Mouse (Mus musculus): ENCODE data around the gene Bcl7c.
"Not testable (repeated sequence)": the region's sequence is repeated elsewhere in the genome, so short reads cannot be mapped to it uniquely, and the experiment has no call there.

Gene Bcl7c

GRCm38 (mm10) chr7:127716992-127717391 is 8.3 kb upstream of the Bcl7c start:
- in situ Hi-C loops (cut with MboI) = no loop called here

GRCm38 (mm10) chr7:127714816-127715215 is 6.1 kb upstream of the Bcl7c start:
- in situ Hi-C loops (cut with MboI) = no loop called here

- in situ Hi-C loops (cut with MboI) = no loop called here
Measured at GRCm38 (mm10) chr7:127712461-127713385, 4.0 kb upstream of the Bcl7c start, which contains the start of gene Ctf1. Gene Ctf1, plus strand, starts transcription at chr7:127712736.

DNA sequence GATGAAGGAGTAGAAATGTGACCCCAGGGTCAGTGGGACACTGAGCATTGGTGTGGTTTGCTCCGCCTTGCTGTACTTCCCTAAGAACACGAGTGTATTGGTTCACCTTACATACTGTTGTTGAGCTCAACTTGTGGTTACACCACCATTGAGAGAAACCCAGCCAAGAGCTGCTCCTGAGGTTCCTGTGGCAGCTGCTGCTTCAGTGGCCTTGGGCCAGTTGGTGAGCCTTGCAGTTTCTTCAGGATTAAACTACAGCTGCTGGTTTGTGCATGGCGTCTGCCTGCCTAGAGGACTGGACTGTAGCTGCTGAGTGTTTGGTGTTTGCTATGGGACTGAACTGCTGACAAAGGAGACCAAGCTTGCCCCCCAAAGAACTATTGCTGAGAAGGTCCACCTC is 2.7 kb upstream of the Bcl7c start:
- in situ Hi-C loops (cut with MboI) = no loop called here

GRCm38 (mm10) chr7:127711031-127711430 is 2.3 kb upstream of the Bcl7c start:
- in situ Hi-C loops (cut with MboI) = no loop called here

- in situ Hi-C loops (cut with MboI) = no loop called here
Measured at GRCm38 (mm10) chr7:127709261-127709979, 687 bp upstream of the Bcl7c start.

- in situ Hi-C loops (cut with MboI) = no loop called here
Measured at GRCm38 (mm10) chr7:127707957-127708206, 851 bp downstream of the Bcl7c start.

DNA sequence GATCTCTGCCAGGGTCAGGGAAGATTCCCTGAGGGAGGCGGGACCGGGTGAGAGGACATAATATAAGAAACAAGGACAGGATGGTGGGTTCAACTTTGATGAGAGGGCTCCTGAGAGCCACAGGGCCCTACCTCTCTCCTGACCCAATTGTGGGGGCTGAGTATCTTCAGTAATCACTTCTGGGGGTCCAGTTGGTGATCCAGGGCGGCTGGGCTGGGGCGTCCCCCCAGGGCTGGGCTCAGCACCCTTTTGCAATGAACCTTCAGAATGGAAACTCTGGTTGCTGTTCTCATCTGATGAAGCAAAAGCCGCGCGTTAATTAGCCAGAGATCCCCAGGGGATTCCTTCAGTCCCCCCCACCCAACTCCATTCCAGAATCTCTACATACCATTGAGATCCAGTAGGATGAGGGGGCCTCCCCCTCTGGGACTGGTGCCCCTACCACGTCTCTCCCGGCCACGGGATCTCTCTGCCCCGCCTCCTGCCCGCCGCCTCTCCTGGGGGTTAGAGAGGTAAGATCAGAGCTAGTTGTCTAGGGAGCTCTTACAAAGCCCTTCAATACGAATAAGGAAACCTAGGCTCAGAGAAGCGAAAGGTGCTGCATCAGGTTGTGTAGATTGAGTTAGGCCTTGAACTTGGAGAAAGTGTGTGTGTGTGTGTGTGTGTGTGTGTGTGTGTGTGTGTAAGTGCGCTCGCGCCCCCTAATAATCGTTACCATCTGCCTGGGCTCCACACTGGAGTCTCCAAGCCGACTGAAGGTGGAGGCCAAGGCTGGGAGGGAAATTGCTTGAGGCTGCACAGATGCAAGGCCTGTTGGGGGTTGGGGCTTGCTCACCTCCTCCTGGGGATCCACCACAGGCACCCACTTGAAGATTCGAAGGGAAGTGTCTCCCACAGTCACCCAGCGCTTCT is 1.4 kb downstream of the Bcl7c start:
- in situ Hi-C loops (cut with MboI) = no loop called here

DNA sequence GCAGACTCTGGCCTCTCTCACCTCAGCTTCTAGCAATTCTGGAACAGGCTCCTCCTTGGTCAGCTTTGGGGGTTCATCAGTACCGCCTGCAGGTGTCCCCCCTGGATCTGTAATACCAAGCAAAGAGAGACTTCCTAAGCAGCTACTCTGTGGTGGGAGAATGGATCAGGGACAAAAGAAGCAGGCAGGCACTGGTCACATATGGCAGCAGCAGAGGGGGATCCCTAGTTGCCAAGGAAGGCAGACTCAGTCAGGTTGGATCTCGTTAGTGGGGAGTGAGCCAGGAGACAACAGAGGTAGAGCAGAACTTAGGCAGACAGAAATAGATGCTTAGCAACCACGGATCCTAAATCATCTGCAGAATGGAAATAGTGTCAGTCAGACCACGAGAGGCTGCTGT is 3.0 kb downstream of the Bcl7c start:
- in situ Hi-C loops (cut with MboI) = no loop called here

- in situ Hi-C loops (cut with MboI) = no loop called here
Measured at GRCm38 (mm10) chr7:127704598-127704997, 4.1 kb downstream of the Bcl7c start.

GRCm38 (mm10) chr7:127703561-127704178 is 5.1 kb downstream of the Bcl7c start:
- in situ Hi-C loops (cut with MboI) = no loop called here

GRCm38 (mm10) chr7:127700712-127701331 is 7.9 kb downstream of the Bcl7c start:
- in situ Hi-C loops (cut with MboI) = no loop called here

DNA sequence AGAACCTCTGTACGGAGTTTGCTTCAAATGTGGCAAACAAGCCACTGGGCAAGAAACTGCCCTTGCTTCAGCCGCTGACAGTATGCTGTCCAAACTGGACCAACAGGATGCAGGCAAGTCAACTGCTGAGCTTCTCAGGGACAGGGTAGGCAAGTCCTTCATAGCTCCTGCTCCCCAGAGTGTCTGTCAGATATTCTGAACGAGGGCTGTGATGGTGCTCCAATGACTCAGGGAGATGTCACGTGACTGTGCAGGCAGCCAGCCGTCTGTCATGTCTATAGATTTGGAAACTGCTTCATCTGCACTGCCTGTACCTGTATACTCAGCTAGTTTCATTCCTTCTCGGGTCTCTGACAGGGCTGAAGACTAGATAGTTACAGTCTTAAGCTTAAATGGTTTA is 9.7 kb downstream of the Bcl7c start:
- in situ Hi-C loops (cut with MboI) = no loop called here

DNA sequence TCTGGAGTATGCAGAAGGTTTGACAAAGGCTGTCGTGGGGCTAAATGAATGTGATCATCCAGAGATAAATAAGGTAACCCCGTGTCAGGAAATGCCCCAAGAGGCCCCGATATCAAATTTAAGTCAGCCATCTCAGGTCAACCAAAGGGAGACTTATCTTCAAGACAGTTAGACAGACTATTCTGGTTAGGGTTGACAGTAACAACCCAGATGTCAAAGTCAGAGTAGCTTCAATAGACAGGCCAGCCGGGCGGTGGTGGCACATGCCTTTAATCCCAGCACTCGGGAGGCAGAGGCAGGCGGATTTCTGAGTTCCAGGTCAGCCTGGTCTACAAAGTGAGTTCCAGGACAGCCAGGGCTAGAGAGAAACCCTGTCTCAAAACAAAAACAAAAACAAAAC is 15.0 kb downstream of the Bcl7c start:
- in situ Hi-C loops (cut with MboI) = not testable (repeated sequence)

- in situ Hi-C loops (cut with MboI) = no loop called here
Measured at GRCm38 (mm10) chr7:127693290-127693689, 15.4 kb downstream of the Bcl7c start.

DNA sequence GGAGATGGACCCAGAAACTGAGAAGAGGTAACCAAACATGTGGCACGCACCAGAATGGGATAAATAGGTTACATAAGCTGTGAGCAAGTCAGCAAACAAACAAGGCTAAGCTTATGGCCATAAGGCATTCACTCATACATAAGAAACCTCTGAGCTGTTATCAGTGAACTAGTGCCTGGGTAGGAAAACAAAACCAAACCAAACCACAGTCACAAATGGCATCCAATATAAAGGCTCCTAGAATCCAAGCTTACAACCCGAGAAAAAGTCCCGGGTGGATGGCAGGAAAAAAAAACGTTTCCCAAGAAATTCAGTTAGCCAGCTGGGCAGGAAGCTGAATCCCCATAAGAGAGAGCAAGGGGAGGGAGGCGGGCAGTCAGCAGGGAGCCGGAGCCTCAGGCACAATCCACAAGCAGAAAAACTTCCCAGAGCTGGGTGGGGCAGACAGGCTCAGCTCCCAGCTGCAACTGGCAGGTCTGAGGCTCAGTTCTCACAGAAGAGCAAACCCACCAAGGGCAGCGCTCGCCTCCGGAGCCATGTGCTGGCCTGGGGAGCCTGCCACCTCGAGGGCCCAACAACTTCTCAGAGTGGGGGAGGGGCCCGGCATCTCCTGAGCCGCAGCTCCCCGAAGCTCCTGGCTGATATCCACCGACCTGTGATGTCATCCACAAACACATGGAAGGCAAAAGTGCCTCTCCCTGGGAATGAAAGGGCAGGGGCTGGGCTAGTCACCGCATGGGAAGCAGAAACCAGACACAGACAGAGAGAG is 17.3 kb downstream of the Bcl7c start:
- in situ Hi-C loops (cut with MboI) = no loop called here

DNA sequence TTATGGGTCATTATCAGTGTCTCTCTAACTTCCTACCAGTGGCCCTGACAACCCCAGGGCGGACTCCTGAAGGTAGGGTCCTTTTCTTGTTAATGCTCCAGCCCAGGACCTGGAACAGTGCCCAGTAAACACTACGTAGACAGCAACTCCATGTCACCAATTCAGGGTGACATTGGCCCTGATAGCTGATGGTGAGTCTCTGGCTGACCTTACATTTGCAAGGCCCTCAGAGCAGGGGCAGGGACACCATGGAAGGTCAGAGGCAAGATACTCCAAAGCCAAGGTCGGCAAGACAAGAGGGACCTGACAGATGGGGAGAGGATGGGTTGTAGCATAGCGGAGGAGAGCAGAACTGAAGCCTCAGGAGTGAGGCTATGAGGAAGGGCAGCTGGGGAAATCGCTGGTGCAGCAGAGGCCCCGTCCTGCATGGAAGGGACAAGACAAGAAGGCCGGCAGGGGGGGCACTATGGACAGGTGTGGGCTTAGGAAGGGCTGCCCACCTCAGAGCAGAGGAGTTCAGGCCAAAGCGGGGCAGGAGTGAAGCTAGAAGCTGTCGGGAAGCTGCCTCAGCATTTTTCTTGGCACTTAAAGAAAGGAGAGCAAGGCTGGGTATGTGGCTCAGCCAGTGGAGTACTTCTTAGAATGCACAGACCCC is 19.0 kb downstream of the Bcl7c start:
- in situ Hi-C loops (cut with MboI) = no loop called here

GRCm38 (mm10) chr7:127688935-127689334 is 19.8 kb downstream of the Bcl7c start:
- in situ Hi-C loops (cut with MboI) = no loop called here

- in situ Hi-C loops (cut with MboI) = no loop called here
Measured at GRCm38 (mm10) chr7:127686740-127687449, 21.8 kb downstream of the Bcl7c start.

Data from mature B cell (primary cell).